Mouse (Mus musculus): ENCODE data around the gene Dntt. TPM values are rescaled to one million over a fixed set of nuclear protein-coding genes. Genes with fewer than 3 reads are reported as not detected.

Dntt gene
- polyA plus RNA-seq, 1 experiment from 2014 or later: 0.10 TPM

GRCm38 (mm10) chr19:40995449-40996401, 33.4 kb upstream of the Dntt start:
- 58% methylated on average over 21 of the region's 21 CpGs for WGBS
- H3K4me2 ChIP-seq: no peak overlapping the region
- no peaks in the 10 kb centered on the region for H3K4me1 ChIP-seq
- H3K4me3 ChIP-seq: no peak overlapping the region
- H3K36me3 ChIP-seq (ENCODE audit: poor library complexity, severe bottlenecking): no peaks in the 10 kb centered on the region
- H3K9me3 ChIP-seq (replicated peaks): no peaks in the 10 kb centered on the region
- no peak overlapping the region for H3K27ac ChIP-seq
- peak; percentile 78 for ATAC-seq
- no peak overlapping the region for H3K9ac ChIP-seq
- H3K27me3 ChIP-seq: no peaks in the 10 kb centered on the region

- WGBS: 85% methylated on average over 6 of the region's 6 CpGs
- Histone ChIP-seq H3K9me3 (replicated peaks) (no peaks in the 10 kb centered on the region), H3K4me3 (no peak overlapping the region), H3K27me3 (no peaks in the 10 kb centered on the region), H3K36me3 (ENCODE audit: poor library complexity, severe bottlenecking) (no peaks in the 10 kb centered on the region), H3K27ac (no peak overlapping the region), H3K4me1 (no peaks in the 10 kb centered on the region), H3K9ac (no peak overlapping the region), H3K4me2 (no peak overlapping the region)
- no peak for ATAC-seq
Observed at GRCm38 (mm10) chr19:40996722-40997121, 32.4 kb upstream of the Dntt start.

- Histone ChIP-seq H3K27me3 (no peaks in the 10 kb centered on the region), H3K4me2 (no peak overlapping the region), H3K4me1 (no peaks in the 10 kb centered on the region), H3K9ac (no peak overlapping the region), H3K9me3 (replicated peaks) (no peaks in the 10 kb centered on the region; the same call in 1 of the 2 replicates), H3K27ac (no peak overlapping the region), H3K4me3 (no peak overlapping the region), H3K36me3 (ENCODE audit: poor library complexity, severe bottlenecking) (no peaks in the 10 kb centered on the region)
- ATAC-seq: no peak
- 54% methylated on average over 5 of the region's 5 CpGs for WGBS
Observed at GRCm38 (mm10) chr19:40998469-40999170, 30.5 kb upstream of the Dntt start.

- no peak for ATAC-seq
- Histone ChIP-seq H3K9ac (no peak overlapping the region), H3K27ac (no peak overlapping the region), H3K4me2 (no peak overlapping the region), H3K27me3 (no peaks in the 10 kb centered on the region), H3K36me3 (ENCODE audit: poor library complexity, severe bottlenecking) (no peaks in the 10 kb centered on the region), H3K4me3 (no peak overlapping the region), H3K9me3 (replicated peaks) (no peaks in the 10 kb centered on the region; the same call in 1 of the 2 replicates), H3K4me1 (no peaks in the 10 kb centered on the region)
- WGBS: 63% methylated on average over 3 of the region's 3 CpGs
Observed at GRCm38 (mm10) chr19:40999569-40999968, 29.5 kb upstream of the Dntt start.

DNA sequence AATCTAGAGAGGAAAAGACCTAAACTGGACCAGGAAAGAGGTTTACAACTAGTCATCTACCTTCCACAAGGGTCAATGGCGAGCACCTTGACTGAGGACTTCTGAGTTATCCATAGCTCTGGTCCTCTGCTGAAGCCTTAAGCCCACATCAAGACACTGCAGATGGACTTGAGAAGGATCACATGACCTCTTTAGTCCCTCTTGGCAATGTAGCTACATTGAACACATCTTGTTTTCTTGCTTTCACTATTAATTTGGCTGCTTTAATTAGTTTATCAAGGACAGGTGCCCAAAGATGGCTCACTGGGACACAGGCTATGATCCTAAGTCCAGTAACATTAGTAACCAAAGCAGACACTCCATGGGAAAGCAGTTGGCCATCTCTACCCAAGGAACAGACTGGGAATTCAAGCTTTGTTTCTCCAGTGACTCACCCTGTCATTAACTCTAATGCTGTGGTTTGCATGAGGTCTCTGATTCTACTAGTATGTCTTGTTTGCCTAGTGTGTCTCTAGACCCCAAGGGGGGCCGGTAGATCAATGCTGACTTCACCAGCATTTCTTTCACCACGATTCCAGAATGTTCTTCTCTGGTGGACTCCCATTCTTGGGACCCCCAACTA, 25.3 kb upstream of the Dntt start:
- no peaks in the 10 kb centered on the region; the same call in 1 of the 2 replicates for H3K9me3 ChIP-seq (replicated peaks)
- no peak overlapping the region for H3K4me2 ChIP-seq
- no peak overlapping the region for H3K4me3 ChIP-seq
- H3K27me3 ChIP-seq: no peaks in the 10 kb centered on the region
- H3K4me1 ChIP-seq: no peaks in the 10 kb centered on the region
- no peak overlapping the region for H3K9ac ChIP-seq
- ATAC-seq: no peak
- 87% methylated on average over 3 of the region's 3 CpGs for WGBS
- no peak overlapping the region for H3K27ac ChIP-seq
- H3K36me3 ChIP-seq (ENCODE audit: poor library complexity, severe bottlenecking): no peaks in the 10 kb centered on the region

GRCm38 (mm10) chr19:41006621-41007020, 22.5 kb upstream of the Dntt start:
- Histone ChIP-seq H3K27ac (no peak overlapping the region), H3K4me2 (no peak overlapping the region), H3K9me3 (replicated peaks) (no peaks in the 10 kb centered on the region; the same call in 1 of the 2 replicates), H3K4me3 (no peak overlapping the region), H3K36me3 (ENCODE audit: poor library complexity, severe bottlenecking) (no peaks in the 10 kb centered on the region), H3K4me1 (no peaks in the 10 kb centered on the region), H3K27me3 (no peaks in the 10 kb centered on the region), H3K9ac (no peak overlapping the region)
- WGBS: 8% methylated on average over 4 of the region's 4 CpGs
- ATAC-seq: no peak

- Histone ChIP-seq H3K9me3 (replicated peaks) (no peaks in the 10 kb centered on the region; the same call in 1 of the 2 replicates), H3K4me2 (no peak overlapping the region), H3K4me1 (0 out of 2 replicates have a peak, but pooled peaks cover 3% of the 10 kb centered on the region), H3K27ac (no peak overlapping the region), H3K4me3 (no peak overlapping the region), H3K27me3 (no peaks in the 10 kb centered on the region), H3K9ac (no peak overlapping the region), H3K36me3 (ENCODE audit: poor library complexity, severe bottlenecking) (no peaks in the 10 kb centered on the region)
- no peak for ATAC-seq
- 40% methylated on average over 6 of the region's 6 CpGs for WGBS
Observed at GRCm38 (mm10) chr19:41007326-41007725, 21.7 kb upstream of the Dntt start.

DNA sequence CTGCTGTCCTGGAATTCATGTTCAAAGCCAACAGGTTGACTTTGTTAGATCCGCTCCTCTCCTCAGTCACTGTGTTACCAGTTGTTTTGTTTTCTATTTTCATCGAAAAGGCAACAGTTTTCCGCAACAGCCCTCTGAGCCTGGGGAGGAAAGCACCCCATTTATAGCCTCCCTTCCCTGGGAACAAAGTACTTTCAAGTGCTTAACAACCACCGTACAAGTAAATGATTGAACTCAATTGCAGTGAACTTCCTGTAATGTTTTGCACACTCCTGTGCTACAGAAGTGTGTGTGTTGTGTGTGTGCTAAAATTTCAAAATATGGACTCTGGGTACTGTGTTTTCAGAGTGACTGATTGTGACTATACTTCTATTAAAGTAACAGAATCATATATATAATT, 21.3 kb upstream of the Dntt start:
- WGBS: 79% methylated on average over 4 of the region's 4 CpGs

GRCm38 (mm10) chr19:41008674-41009395, 20.2 kb upstream of the Dntt start:
- Histone ChIP-seq H3K36me3 (ENCODE audit: poor library complexity, severe bottlenecking) (no peaks in the 10 kb centered on the region), H3K4me1 (0 out of 2 replicates have a peak, but pooled peaks cover 3% of the 10 kb centered on the region), H3K4me3 (no peak overlapping the region), H3K27ac (no peak overlapping the region), H3K9ac (no peak overlapping the region), H3K9me3 (replicated peaks) (no peaks in the 10 kb centered on the region), H3K27me3 (peaks cover 10% of the 10 kb centered on the region), H3K4me2 (no peak overlapping the region)
- WGBS: 90% methylated on average over 5 of the region's 5 CpGs
- no peak for ATAC-seq

More for the DNA sequence above, 21.3 kb upstream of the Dntt start:
- Histone ChIP-seq H3K4me3 (no peak overlapping the region), H3K36me3 (ENCODE audit: poor library complexity, severe bottlenecking) (no peaks in the 10 kb centered on the region), H3K4me2 (no peak overlapping the region), H3K9ac (no peak overlapping the region), H3K9me3 (replicated peaks) (no peaks in the 10 kb centered on the region; the same call in 1 of the 2 replicates), H3K27me3 (0 out of 2 replicates have a peak, but pooled peaks cover 3% of the 10 kb centered on the region), H3K4me1 (0 out of 2 replicates have a peak, but pooled peaks cover 3% of the 10 kb centered on the region), H3K27ac (no peak overlapping the region)
- no peak for ATAC-seq

- Histone ChIP-seq H3K36me3 (ENCODE audit: poor library complexity, severe bottlenecking) (no peaks in the 10 kb centered on the region), H3K9me3 (replicated peaks) (no peaks in the 10 kb centered on the region), H3K4me2 (no peak overlapping the region), H3K4me1 (0 out of 2 replicates have a peak, but pooled peaks cover 6% of the 10 kb centered on the region), H3K9ac (no peak overlapping the region), H3K4me3 (no peak overlapping the region), H3K27me3 (peaks cover 14% of the 10 kb centered on the region), H3K27ac (no peak overlapping the region)
- ATAC-seq: no peak
- 33% methylated on average over 5 of the region's 5 CpGs for WGBS
Observed at GRCm38 (mm10) chr19:41011676-41012075, 17.4 kb upstream of the Dntt start.

GRCm38 (mm10) chr19:41013591-41013990, 15.5 kb upstream of the Dntt start:
- no peak for ATAC-seq
- Histone ChIP-seq H3K36me3 (ENCODE audit: poor library complexity, severe bottlenecking) (no peaks in the 10 kb centered on the region), H3K4me1 (0 out of 2 replicates have a peak, but pooled peaks cover 6% of the 10 kb centered on the region), H3K9me3 (replicated peaks) (no peaks in the 10 kb centered on the region), H3K27ac (no peak overlapping the region), H3K27me3 (peaks cover 14% of the 10 kb centered on the region), H3K4me2 (no peak overlapping the region), H3K9ac (no peak overlapping the region), H3K4me3 (no peak overlapping the region)
- WGBS: 7% methylated on average over 5 of the region's 5 CpGs

Data from forebrain, embryonic 13.5 days (tissue).